Comparison of ENCODE assay signal across 8 mouse cellular contexts in genomic region chr9:59013365-59013764, GRCm38 (mm10). TPM values are rescaled to one million over a fixed set of nuclear protein-coding genes. Genes with fewer than 3 reads are reported as not detected.
DNase-seq lines count a peak whose midpoint lies in the region; ATAC-seq and TF ChIP-seq lines count a peak whose summit lies in the region.

No protein-coding gene starts in this region.

- no peaks in the 10 kb centered on the region for H3K9me3 ChIP-seq in heart, embryonic 10.5 days
- H3K9me3 ChIP-seq in midbrain, embryonic 11.5 days (ENCODE audit: control insufficient read depth, low read length): no peaks in the 10 kb centered on the region
- no peaks in the 10 kb centered on the region for H3K9me3 ChIP-seq in midbrain, embryonic 10.5 days (replicated peaks)
- no peaks in the 10 kb centered on the region for H3K9me3 ChIP-seq in intestine, embryonic 15.5 days

- no peak overlapping the region for H3K9ac ChIP-seq in midbrain, embryonic 11.5 days (ENCODE audit: low read length)
- no peak overlapping the region for H3K9ac ChIP-seq in intestine, embryonic 15.5 days

- H3K27me3 ChIP-seq in heart, embryonic 10.5 days (ENCODE audit: insufficient read depth, poor library complexity, severe bottlenecking): no peaks in the 10 kb centered on the region
- no peaks in the 10 kb centered on the region for H3K27me3 ChIP-seq in midbrain, embryonic 11.5 days (ENCODE audit: control insufficient read depth, insufficient read depth, low read length)
- H3K27me3 ChIP-seq in midbrain, embryonic 10.5 days (ENCODE audit: low read depth, poor library complexity, severe bottlenecking): no peaks in the 10 kb centered on the region
- no peaks in the 10 kb centered on the region for H3K27me3 ChIP-seq in myocyte (ENCODE audit: control insufficient read depth, insufficient read depth, insufficient read length)
- no peaks in the 10 kb centered on the region for H3K27me3 ChIP-seq in intestine, embryonic 15.5 days (replicated peaks)

- no peak overlapping the region for H3ac ChIP-seq in myocyte (ENCODE audit: control insufficient read depth, insufficient read length)

- ATAC-seq in midbrain, embryonic 11.5 days (ENCODE audit: low FRiP score): no peak
- no peak for ATAC-seq in intestine, embryonic 15.5 days

- peak; percentile 16 to 68 for DNase-seq in heart, adult 18-20 months
- no peak for DNase-seq in heart, embryonic 10.5 days (ENCODE audit: low spot score)
- peak; percentile 96 for DNase-seq in midbrain, embryonic 11.5 days (ENCODE audit: low spot score, missing footprints)
- DNase-seq in midbrain, embryonic 10.5 days (ENCODE audit: low spot score): no peak
- peak; percentile 55 to 71 for DNase-seq in cerebellum, postnatal 14 days
- DNase-seq in gastrocnemius, postnatal 25 days: no peak

- TF ChIP-seq POLR2A in myocyte (IDR thresholded peaks at IDR 0.05; ENCODE audit: insufficient read length, low read depth): no peak

- H3K4me1 ChIP-seq in heart, embryonic 10.5 days: peaks cover 7% of the 10 kb centered on the region; the same call in 1 of the 2 replicates
- H3K4me1 ChIP-seq in midbrain, embryonic 11.5 days (ENCODE audit: control insufficient read depth, insufficient read depth, low read length): peaks cover 4% of the 10 kb centered on the region; the same call in 1 of the 2 replicates
- H3K4me1 ChIP-seq in midbrain, embryonic 10.5 days: peaks cover 21% of the 10 kb centered on the region
- H3K4me1 ChIP-seq in intestine, embryonic 15.5 days (replicated peaks): no peaks in the 10 kb centered on the region

- H3K4me3 ChIP-seq in heart, embryonic 10.5 days: no peak overlapping the region
- H3K4me3 ChIP-seq in midbrain, embryonic 11.5 days (ENCODE audit: low read depth, low read length): no peak overlapping the region
- no peak overlapping the region for H3K4me3 ChIP-seq in midbrain, embryonic 10.5 days
- no peak overlapping the region for H3K4me3 ChIP-seq in myocyte
- H3K4me3 ChIP-seq in intestine, embryonic 15.5 days (replicated peaks): no peak overlapping the region

- 10% methylated on average over 2 of the region's 2 CpGs for WGBS in heart, embryonic 10.5 days
- WGBS in midbrain, embryonic 11.5 days: 28% methylated on average over 2 of the region's 2 CpGs
- 34% methylated on average over 2 of the region's 2 CpGs for WGBS in midbrain, embryonic 10.5 days
- WGBS in intestine, embryonic 15.5 days: 8% methylated on average over 2 of the region's 2 CpGs

- peaks cover 50% of the 10 kb centered on the region for H3K79me2 ChIP-seq in myocyte (ENCODE audit: control insufficient read depth, insufficient read depth)

- H3K36me3 ChIP-seq in heart, embryonic 10.5 days: no peaks in the 10 kb centered on the region
- H3K36me3 ChIP-seq in midbrain, embryonic 11.5 days (ENCODE audit: control insufficient read depth, insufficient read depth, low read length): no peaks in the 10 kb centered on the region
- no peaks in the 10 kb centered on the region for H3K36me3 ChIP-seq in midbrain, embryonic 10.5 days
- no peaks in the 10 kb centered on the region for H3K36me3 ChIP-seq in myocyte (ENCODE audit: control insufficient read depth, insufficient read depth)
- no peaks in the 10 kb centered on the region for H3K36me3 ChIP-seq in intestine, embryonic 15.5 days

- H3K27ac ChIP-seq in heart, embryonic 10.5 days: no peak overlapping the region
- H3K27ac ChIP-seq in midbrain, embryonic 11.5 days (ENCODE audit: low read depth, low read length): no peak overlapping the region
- no peak overlapping the region for H3K27ac ChIP-seq in midbrain, embryonic 10.5 days (replicated peaks)
- H3K27ac ChIP-seq in intestine, embryonic 15.5 days: no peak overlapping the region

- H3K4me2 ChIP-seq in midbrain, embryonic 11.5 days: no peak overlapping the region
- peak overlapping the region; percentile 48 for H3K4me2 ChIP-seq in myocyte (ENCODE audit: low read depth)
- H3K4me2 ChIP-seq in intestine, embryonic 15.5 days (replicated peaks): no peak overlapping the region

TF ChIP-seq in myocyte, 11 proteins besides CTCF, POLR2A, EP300 and RAD21:
- TF ChIP-seq MAX (IDR thresholded peaks at IDR 0.05; ENCODE audit: low read depth) (no peak), REST (IDR thresholded peaks at IDR 0.05; ENCODE audit: insufficient read depth, insufficient read length) (no peak), SRF (IDR thresholded peaks at IDR 0.05; ENCODE audit: control insufficient read depth, insufficient read length, low read depth) (no peak), TCF12 (IDR thresholded peaks at IDR 0.05; ENCODE audit: insufficient read depth, poor library complexity, severe bottlenecking) (no peak), POLR2AphosphoS2 (IDR thresholded peaks at IDR 0.05; ENCODE audit: insufficient read length, low read depth) (no peak), MYOG (IDR thresholded peaks at IDR 0.05; ENCODE audit: control insufficient read depth in 1 of 3, insufficient read depth in 1 of 3, insufficient read length in 2 of 3, low read depth in 2 of 3) (no peak), CEBPB (IDR thresholded peaks at IDR 0.05; ENCODE audit: insufficient read depth, poor library complexity, severe bottlenecking) (no peak), MYOD1 (IDR thresholded peaks at IDR 0.05; ENCODE audit: control insufficient read depth in 1 of 3, insufficient read length in 2 of 3, low read depth in 2 of 3) (no peak), USF1 (IDR thresholded peaks at IDR 0.05; ENCODE audit: low read depth) (no peak), TCF3 (IDR thresholded peaks at IDR 0.05; ENCODE audit: insufficient read length, low read depth) (no peak), E2F4 (IDR thresholded peaks at IDR 0.05; ENCODE audit: insufficient read depth) (no peak)

RNA-seq across cellular contexts. Expression of gene Neo1, which starts 22.9 kb away (rescaled TPM):
- total RNA-seq in heart, adult 18-20 months (2021): 10 to 100 TPM; 47.4 to 51.6 TPM
- 28.6 and 31.0 TPM in 2 replicates for polyA plus RNA-seq in heart, embryonic 10.5 days (2016; fragmentation: Nextera tagmentation; extraction: Ambion mirVana)
- 39.6 and 39.7 TPM in 2 replicates for polyA plus RNA-seq in midbrain, embryonic 11.5 days (2014; fragmentation: Nextera tagmentation; extraction: Ambion mirVana)
- 26.1 and 28.3 TPM in 2 replicates for polyA plus RNA-seq in midbrain, embryonic 10.5 days (2016; fragmentation: Nextera tagmentation; extraction: Ambion mirVana)
- 36.8 TPM for polyA plus RNA-seq in myocyte (2012; fragmentation: generic; extraction: Trizol)
- 24.2 and 26.0 TPM in 2 replicates for polyA plus RNA-seq in intestine, embryonic 15.5 days (2015; fragmentation: Nextera tagmentation; extraction: Ambion mirVana)
- total RNA-seq in gastrocnemius, postnatal 25 days (2021): 10 to 100 TPM; 29.5 to 29.8 TPM

Comparison
In these comparisons a context has a peak if more than half of its experiments do, and no peak if none do; other contexts are left out.
1. DNase-seq: peak in heart, adult 18-20 months (2 of 2), midbrain, embryonic 11.5 days (single experiment) and cerebellum, postnatal 14 days (2 of 2); none in heart, embryonic 10.5 days (single experiment), midbrain, embryonic 10.5 days (single experiment) and gastrocnemius, postnatal 25 days (single experiment).